7 mouse cellular contexts compared by ENCODE assay signal in genomic region chr16:92457594-92457993, GRCm38 (mm10). TPM values are rescaled to one million over a fixed set of nuclear protein-coding genes. Genes with fewer than 3 reads are reported as not detected.
DNase-seq lines count a peak whose midpoint lies in the region; ATAC-seq and TF ChIP-seq lines count a peak whose summit lies in the region.

No protein-coding gene starts in this region.

- peak; percentile 42 for DNase-seq in WW6 (ENCODE audit: low read depth, low spot score)
- DNase-seq in cerebellum, adult 18-20 months, result peak; percentile 66 to 74
- DNase-seq in forebrain, postnatal 0 days, result peak; percentile 85
- peak; percentile 48 to 72 for DNase-seq in layer of hippocampus, postnatal 25 days (ENCODE audit: extremely low spot score in 1 of 2, low spot score in 1 of 2)
- DNase-seq in skeletal muscle tissue, adult 2 months (ENCODE audit: low read depth, low spot score), result peak; percentile 71

- H3K27ac ChIP-seq in forebrain, postnatal 0 days (ENCODE audit: low read depth, low read length), result no peak overlapping the region
- H3K27ac ChIP-seq in hindbrain, embryonic 15.5 days (replicated peaks), result no peak overlapping the region

- no peaks in the 10 kb centered on the region for H3K27me3 ChIP-seq in forebrain, postnatal 0 days (ENCODE audit: insufficient read depth, low read length)
- H3K27me3 ChIP-seq in hindbrain, embryonic 15.5 days, result no peaks in the 10 kb centered on the region

- no peak overlapping the region for H3K4me2 ChIP-seq in forebrain, postnatal 0 days (ENCODE audit: low read depth)
- H3K4me2 ChIP-seq in hindbrain, embryonic 15.5 days, result no peak overlapping the region

- no peaks in the 10 kb centered on the region for H3K9me3 ChIP-seq in forebrain, postnatal 0 days (ENCODE audit: low read length)
- H3K9me3 ChIP-seq in hindbrain, embryonic 15.5 days, result no peaks in the 10 kb centered on the region

- H3K9ac ChIP-seq in forebrain, postnatal 0 days, result no peak overlapping the region
- no peak overlapping the region for H3K9ac ChIP-seq in hindbrain, embryonic 15.5 days

- TF ChIP-seq CTCF in forebrain, postnatal 0 days (IDR thresholded peaks at IDR 0.05; ENCODE audit: low read depth), result peak; percentile 95

- H3K4me1 ChIP-seq in forebrain, postnatal 0 days (ENCODE audit: insufficient read depth), result no peaks in the 10 kb centered on the region
- H3K4me1 ChIP-seq in hindbrain, embryonic 15.5 days (replicated peaks), result peaks cover 9% of the 10 kb centered on the region; the same call in 1 of the 2 replicates

- H3K36me3 ChIP-seq in forebrain, postnatal 0 days (ENCODE audit: insufficient read depth), result 0 out of 2 replicates have a peak, but pooled peaks cover 5% of the 10 kb centered on the region
- no peaks in the 10 kb centered on the region for H3K36me3 ChIP-seq in hindbrain, embryonic 15.5 days

- 19% methylated on average over 7 of the region's 7 CpGs for WGBS in forebrain, postnatal 0 days
- 24% methylated on average over 7 of the region's 7 CpGs for WGBS in hindbrain, embryonic 15.5 days

- no peak overlapping the region for H3K4me3 ChIP-seq in forebrain, postnatal 0 days (ENCODE audit: low read depth, low read length)
- no peak overlapping the region for H3K4me3 ChIP-seq in hindbrain, embryonic 15.5 days

- peak; percentile 78 for ATAC-seq in forebrain, postnatal 0 days
- peak; percentile 50 for ATAC-seq in hindbrain, embryonic 15.5 days (ENCODE audit: low FRiP score, low read depth)
- peak; percentile 89 for ATAC-seq in megakaryocyte, adult 5-6 weeks (ENCODE audit: poor library complexity, severe bottlenecking)

RNA-seq across cellular contexts. Expression of gene Rcan1, which starts 13.1 kb away (rescaled TPM):
- total RNA-seq in forebrain, postnatal 0 days (2014; rRNA removed), result 72.3 and 83.8 TPM in 2 replicates
- polyA plus RNA-seq in forebrain, postnatal 0 days (2015; fragmentation: Nextera tagmentation; extraction: Ambion mirVana), result 50.3 and 52.2 TPM in 2 replicates
- polyA plus RNA-seq in hindbrain, embryonic 15.5 days (2015; fragmentation: Nextera tagmentation; extraction: Ambion mirVana), result 73.3 and 79.7 TPM in 2 replicates
- 10 to 100 TPM; 40.2 to 44.9 TPM for total RNA-seq in layer of hippocampus, postnatal 25 days (2021)
- 8.6 and 8.8 TPM in 2 replicates for total RNA-seq in megakaryocyte, adult 5-6 weeks (2015)
- total RNA-seq in megakaryocyte, adult 5-6 weeks (2017), result 8.8 and 11.5 TPM in 2 replicates

RNA-seq across cellular contexts. Expression of gene Clic6, which starts 27.9 kb away (rescaled TPM):
- 3.5 and 5.5 TPM in 2 replicates for total RNA-seq in forebrain, postnatal 0 days (2014; rRNA removed)
- 3.7 and 6.2 TPM in 2 replicates for polyA plus RNA-seq in forebrain, postnatal 0 days (2015; fragmentation: Nextera tagmentation; extraction: Ambion mirVana)
- polyA plus RNA-seq in hindbrain, embryonic 15.5 days (2015; fragmentation: Nextera tagmentation; extraction: Ambion mirVana), result 7.0 and 9.7 TPM in 2 replicates
- 1 to 10 TPM; 1.2 TPM for total RNA-seq in layer of hippocampus, postnatal 25 days (2021)
- not detected in 2 replicates for total RNA-seq in megakaryocyte, adult 5-6 weeks (2015)
- total RNA-seq in megakaryocyte, adult 5-6 weeks (2017), result not detected in 2 replicates
